Comparison of ENCODE assay signal across 30 mouse cellular contexts in the genomic region with DNA sequence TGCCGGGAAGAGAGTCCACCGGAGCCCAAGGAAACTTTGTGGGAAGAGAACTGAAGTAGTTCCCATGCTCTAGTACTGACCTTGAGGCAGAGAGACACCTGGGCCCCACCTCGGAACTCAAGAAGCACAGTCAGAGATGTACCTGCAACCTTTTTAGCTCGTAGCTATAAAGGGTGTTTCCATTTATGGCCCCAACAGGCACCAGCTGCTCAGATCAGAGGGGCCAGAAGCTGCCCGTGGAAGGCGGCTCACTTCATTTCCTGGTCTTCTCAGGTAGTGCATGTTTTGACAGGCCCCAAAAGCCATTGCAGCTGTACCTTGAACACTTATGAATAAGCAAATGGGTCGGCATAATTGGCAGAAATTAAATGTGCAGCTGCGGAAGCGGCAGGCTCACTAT.
DNase-seq lines count a peak whose midpoint lies in the region; ATAC-seq and TF ChIP-seq lines count a peak whose summit lies in the region.
"Had no signal": no experiment of that assay in that cellular context is flagged by ENCODE, and none has a peak within 500 bp of the region (broad histone marks: within the 10 kb centered on the region; RNA-seq: fewer than 3 reads in every experiment).

No protein-coding gene starts in this region.

- dilution Hi-C loops in CH12.LX (cut with MboI; ENCODE audit: extremely low pct_ligation_motif_present, extremely low pct_unique_long_range_greater_than_20kb, low sequenced_read_pairs), result no loop called here

- ATAC-seq in midbrain, embryonic 16.5 days, result no peak
- ATAC-seq: forebrain, embryonic 14.5 days; inflammation-experienced regulatory T-cells, adult 6 months; Patski had no signal

- H3K9me3 ChIP-seq in midbrain, embryonic 10.5 days (replicated peaks), result no peaks in the 10 kb centered on the region
- H3K9me3 ChIP-seq in midbrain, embryonic 16.5 days (replicated peaks; ENCODE audit: control insufficient read depth, low read length, poor library complexity, severe bottlenecking), result no peaks in the 10 kb centered on the region
- H3K9me3 ChIP-seq in CH12.LX (replicated peaks; ENCODE audit: low read length), result peaks cover 10% of the 10 kb centered on the region
- no peaks in the 10 kb centered on the region for H3K9me3 ChIP-seq in limb, embryonic 10.5 days (replicated peaks)
- H3K9me3 ChIP-seq: hindbrain, embryonic 15.5 days; liver, embryonic 15.5 days; neural tube, embryonic 12.5 days had no signal

- H3K27me3 ChIP-seq in midbrain, embryonic 10.5 days (ENCODE audit: low read depth, poor library complexity, severe bottlenecking), result no peaks in the 10 kb centered on the region
- H3K27me3 ChIP-seq in midbrain, embryonic 16.5 days (ENCODE audit: control insufficient read depth, insufficient read depth, low read depth, low read length), result no peaks in the 10 kb centered on the region
- no peaks in the 10 kb centered on the region for H3K27me3 ChIP-seq in CH12.LX (replicated peaks)
- H3K27me3 ChIP-seq in limb, embryonic 10.5 days (ENCODE audit: low read depth, poor library complexity, severe bottlenecking), result no peaks in the 10 kb centered on the region
- H3K27me3 ChIP-seq: heart, embryonic 12.5 days; hindbrain, embryonic 15.5 days; liver, embryonic 15.5 days; neural tube, embryonic 12.5 days; Patski had no signal

- in situ Hi-C loops in CH12.LX (cut with MboI; ENCODE audit: low pct_ligation_motif_present, low pct_unique_long_range_greater_than_20kb, low sequenced_read_pairs), result no loop called here

- H3K4me2 ChIP-seq in midbrain, embryonic 16.5 days (ENCODE audit: low read length), result no peak overlapping the region
- no peak overlapping the region for H3K4me2 ChIP-seq in CH12.LX (ENCODE audit: insufficient read depth, low read depth, poor library complexity, severe bottlenecking)
- H3K4me2 ChIP-seq: heart, embryonic 12.5 days; hindbrain, embryonic 15.5 days; liver, embryonic 15.5 days; lung, embryonic 14.5 days; midbrain, embryonic 11.5 days; neural tube, embryonic 12.5 days had no signal

- TF ChIP-seq POLR2A in CH12.LX (IDR thresholded peaks at IDR 0.05; ENCODE audit: low read depth, low read length), result no peak

- H3K4me3 ChIP-seq in midbrain, embryonic 10.5 days, result no peak overlapping the region
- H3K4me3 ChIP-seq in midbrain, embryonic 16.5 days (ENCODE audit: low read depth, low read length), result no peak overlapping the region
- no peak overlapping the region for H3K4me3 ChIP-seq in CH12.LX (replicated peaks in 1 of 3; ENCODE audit: low read depth in 2 of 3, low read length in 2 of 3, poor library complexity in 1 of 3)
- H3K4me3 ChIP-seq in limb, embryonic 10.5 days, result no peak overlapping the region
- H3K4me3 ChIP-seq: erythroblast, embryonic 14.5 days; heart, adult 2 months; heart, embryonic 12.5 days; hindbrain, embryonic 15.5 days; liver, embryonic 15.5 days; myocyte; neural tube, embryonic 12.5 days had no signal

- H3K4me1 ChIP-seq in midbrain, embryonic 10.5 days, result peaks cover 35% of the 10 kb centered on the region
- peaks cover 8% of the 10 kb centered on the region for H3K4me1 ChIP-seq in midbrain, embryonic 16.5 days (ENCODE audit: control insufficient read depth, insufficient read depth, low read length)
- peaks cover 0 to 28% of the 10 kb centered on the region in 2 experiments; a peak in 2 of 4 replicates for H3K4me1 ChIP-seq in CH12.LX (ENCODE audit: control insufficient read depth in 1 of 2, insufficient read depth in 2 of 2)
- H3K4me1 ChIP-seq in limb, embryonic 10.5 days, result peaks cover 58% of the 10 kb centered on the region
- H3K4me1 ChIP-seq: heart, embryonic 12.5 days had no signal

- TF ChIP-seq EP300 in CH12.LX (IDR thresholded peaks at IDR 0.05; ENCODE audit: low read length), result no peak

- no peaks in the 10 kb centered on the region for H3K36me3 ChIP-seq in midbrain, embryonic 10.5 days
- H3K36me3 ChIP-seq in midbrain, embryonic 16.5 days (ENCODE audit: control insufficient read depth, insufficient read depth, low read length), result no peaks in the 10 kb centered on the region
- H3K36me3 ChIP-seq in CH12.LX (replicated peaks in 1 of 2; ENCODE audit: control insufficient read depth in 1 of 2, insufficient read depth in 1 of 2, low read length in 1 of 2), result peaks cover 2 to 45% of the 10 kb centered on the region in 2 experiments
- H3K36me3 ChIP-seq in limb, embryonic 10.5 days, result no peaks in the 10 kb centered on the region
- H3K36me3 ChIP-seq: heart, embryonic 12.5 days; hindbrain, embryonic 15.5 days; neural tube, embryonic 12.5 days had no signal

- no peaks in the 10 kb centered on the region for H3K79me2 ChIP-seq in CH12.LX (replicated peaks; ENCODE audit: control insufficient read depth, extremely low read depth, insufficient read depth, poor library complexity, severe bottlenecking)

- 92% methylated on average over 9 of the region's 9 CpGs for WGBS in midbrain, embryonic 10.5 days
- WGBS in midbrain, embryonic 16.5 days, result 79% methylated on average over 9 of the region's 9 CpGs
- 75% methylated on average over 9 of the region's 9 CpGs for WGBS in limb, embryonic 10.5 days

- H3K9ac ChIP-seq in midbrain, embryonic 16.5 days (ENCODE audit: low read depth, low read length), result no peak overlapping the region
- H3K9ac ChIP-seq in CH12.LX (ENCODE audit: insufficient read depth, low read depth), result no peak overlapping the region
- H3K9ac ChIP-seq: heart, embryonic 12.5 days; hindbrain, embryonic 15.5 days; liver, embryonic 15.5 days; lung, embryonic 14.5 days; neural tube, embryonic 12.5 days had no signal

- no peak for TF ChIP-seq RAD21 in CH12.LX (IDR thresholded peaks at IDR 0.05; ENCODE audit: low read depth, low read length)

- TF ChIP-seq CTCF in CH12.LX (conservative IDR thresholded peaks at IDR 0.05 in 1 of 2, IDR thresholded peaks at IDR 0.05 in 1 of 2; ENCODE audit: low read depth in 2 of 2, low read length in 2 of 2), result no peak

- DNase-seq in midbrain, embryonic 10.5 days (ENCODE audit: low spot score), result no peak
- DNase-seq in A20 (ENCODE audit: low read depth, low spot score) (peak; percentile 84), CH12.LX (ENCODE audit: extremely low read depth) (no peak)
- no peak for DNase-seq in limb, embryonic 10.5 days (ENCODE audit: low spot score)
- DNase-seq in Muller cell, postnatal 12 days (ENCODE audit: inconsistent ontology term), result no peak
- no peak for DNase-seq in testis, postnatal 10 days (ENCODE audit: low spot score)
- DNase-seq: adrenal gland, postnatal 14 days; cerebellum, adult 11 months; cerebellum, adult 9-10 months; cerebellum, postnatal 36 days; heart, adult 2 months; heart, postnatal 4 days; kidney, adult 9 months; kidney, postnatal 10 days; layer of hippocampus, adult 9-11 months; lung, embryonic 14.5 days; lung, postnatal 14 days; right cerebral cortex, adult 18-20 months; spleen, adult 18-20 months had no signal

- 0 out of 2 replicates have a peak overlapping the region, but pooled peaks have one; percentile 19 for H3K27ac ChIP-seq in midbrain, embryonic 10.5 days (replicated peaks)
- no peak overlapping the region for H3K27ac ChIP-seq in midbrain, embryonic 16.5 days (ENCODE audit: low read length)
- no peak overlapping the region for H3K27ac ChIP-seq in CH12.LX (ENCODE audit: insufficient read depth, low read depth)
- peak overlapping the region; percentile 56; the same call in 1 of the 2 replicates for H3K27ac ChIP-seq in limb, embryonic 10.5 days
- H3K27ac ChIP-seq: heart, adult 2 months; hindbrain, embryonic 15.5 days; liver, embryonic 15.5 days; neural tube, embryonic 12.5 days had no signal

TF ChIP-seq in CH12.LX, 34 proteins besides CTCF, POLR2A, EP300 and RAD21:
- TF ChIP-seq PAX5 (IDR thresholded peaks at IDR 0.05; ENCODE audit: low read length), result no peak
- no peak for TF ChIP-seq ELF1 (IDR thresholded peaks at IDR 0.05; ENCODE audit: low read depth, low read length)
- no peak for TF ChIP-seq IRF4 (IDR thresholded peaks at IDR 0.05; ENCODE audit: low read depth, low read length)
- TF ChIP-seq MEF2A (IDR thresholded peaks at IDR 0.05; ENCODE audit: borderline replicate concordance, low read depth, low read length), result peak; percentile 54; the same call in 1 of the 2 replicates

Comparison
In these comparisons a context has a peak if more than half of its experiments do, and no peak if none do; other contexts are left out.
1. H3K27ac ChIP-seq: peak in midbrain, embryonic 10.5 days (single experiment) and limb, embryonic 10.5 days (single experiment); none in midbrain, embryonic 16.5 days (single experiment) and CH12.LX (single experiment).